Mouse (Mus musculus) erythroblast, embryonic 14.5 days (primary cell): ENCODE results near the gene Samsn1.

Experiments
- GATA1 ChIP-seq: IDR thresholded peaks from 2 replicates; pipeline ENCODE4 v1.6.1; 2012; ENCODE audit warnings: low read length, inconsistent platforms, mixed read lengths
- TAL1 ChIP-seq: IDR thresholded peaks from 3 replicates; pipeline ENCODE4 v1.6.1; 2012; ENCODE audit warnings: low read length, inconsistent platforms, mixed read lengths

DNA sequence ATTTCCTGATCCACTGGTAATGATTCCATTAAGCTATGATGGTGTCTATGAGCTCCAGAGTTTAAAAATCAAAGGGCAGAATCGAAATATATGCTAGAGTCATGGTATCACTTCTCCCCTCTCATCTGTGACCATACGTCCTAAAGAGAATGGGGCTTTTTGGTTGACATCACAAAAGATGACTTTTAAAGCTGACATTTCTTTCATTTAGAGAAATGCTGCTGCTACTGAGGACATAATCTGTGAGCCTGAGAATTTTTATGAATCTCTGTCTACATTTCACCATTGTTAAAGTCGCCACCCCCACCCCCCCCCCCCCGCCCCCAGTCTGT, 91.9 kb downstream of the Samsn1 start:
- TF ChIP-seq GATA1 (no peak), TAL1 (no peak)
